Mouse (Mus musculus) 416B (cell line): Measurements from ENCODE around the gene Ier3.

ENCODE experiments used
- DNase-seq: peaks from one replicate; pipeline ENCODE4 v3.0.0; 2011; ENCODE audit warnings: low read depth

Ier3 gene

DNA sequence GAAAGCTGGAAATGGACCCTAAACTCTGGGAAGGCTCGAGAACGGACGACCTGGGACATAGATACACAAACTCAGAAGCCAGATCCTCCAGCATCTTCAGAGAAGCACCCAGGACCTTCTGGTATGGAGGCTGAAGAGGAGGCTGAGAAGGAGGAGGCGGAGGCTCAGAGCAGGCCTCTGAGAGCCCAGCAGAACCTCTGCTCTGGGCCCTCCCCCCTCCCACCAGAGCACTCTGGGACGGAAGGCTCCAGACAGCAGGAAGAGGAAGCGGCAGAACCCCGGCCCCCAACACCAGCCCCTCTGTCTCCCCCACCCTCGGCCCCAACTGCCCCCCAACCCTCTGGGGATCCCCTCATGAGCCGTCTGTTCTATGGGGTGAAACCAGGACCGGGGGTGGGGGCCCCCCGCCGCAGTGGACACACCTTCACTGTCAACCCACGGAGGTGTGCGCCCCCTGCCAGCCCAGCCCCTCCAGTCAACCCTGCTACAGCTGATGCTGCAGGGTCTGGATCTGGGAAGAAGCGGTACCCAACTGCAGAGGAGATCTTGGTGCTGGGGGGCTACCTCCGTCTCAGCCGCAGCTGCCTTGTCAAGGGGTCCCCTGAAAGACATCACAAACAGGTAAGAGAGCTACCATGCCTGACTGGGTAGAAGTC lies 46.8 kb downstream of the Ier3 start:
- peak; percentile 70 for DNase-seq

DNA sequence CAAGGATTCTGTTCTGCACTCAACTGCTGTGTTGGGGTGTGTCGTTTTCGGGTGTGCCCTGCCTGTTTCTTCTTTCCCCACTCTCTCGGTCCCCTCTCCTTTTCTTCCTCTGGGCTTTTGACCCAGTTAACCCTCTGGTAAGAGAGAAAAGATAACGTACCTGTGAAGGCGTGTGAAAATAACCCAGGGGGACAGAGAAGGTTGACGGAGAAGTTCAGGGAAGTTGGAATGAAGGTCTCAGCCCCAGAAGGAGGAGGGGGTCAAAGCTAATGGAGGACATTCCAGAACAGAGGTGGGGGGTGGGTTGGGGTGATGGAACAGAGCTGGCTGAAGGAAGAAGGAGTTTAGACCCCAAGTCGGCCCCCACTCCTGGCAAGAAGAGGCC lies 47.5 kb downstream of the Ier3 start:
- no peak for DNase-seq

DNA sequence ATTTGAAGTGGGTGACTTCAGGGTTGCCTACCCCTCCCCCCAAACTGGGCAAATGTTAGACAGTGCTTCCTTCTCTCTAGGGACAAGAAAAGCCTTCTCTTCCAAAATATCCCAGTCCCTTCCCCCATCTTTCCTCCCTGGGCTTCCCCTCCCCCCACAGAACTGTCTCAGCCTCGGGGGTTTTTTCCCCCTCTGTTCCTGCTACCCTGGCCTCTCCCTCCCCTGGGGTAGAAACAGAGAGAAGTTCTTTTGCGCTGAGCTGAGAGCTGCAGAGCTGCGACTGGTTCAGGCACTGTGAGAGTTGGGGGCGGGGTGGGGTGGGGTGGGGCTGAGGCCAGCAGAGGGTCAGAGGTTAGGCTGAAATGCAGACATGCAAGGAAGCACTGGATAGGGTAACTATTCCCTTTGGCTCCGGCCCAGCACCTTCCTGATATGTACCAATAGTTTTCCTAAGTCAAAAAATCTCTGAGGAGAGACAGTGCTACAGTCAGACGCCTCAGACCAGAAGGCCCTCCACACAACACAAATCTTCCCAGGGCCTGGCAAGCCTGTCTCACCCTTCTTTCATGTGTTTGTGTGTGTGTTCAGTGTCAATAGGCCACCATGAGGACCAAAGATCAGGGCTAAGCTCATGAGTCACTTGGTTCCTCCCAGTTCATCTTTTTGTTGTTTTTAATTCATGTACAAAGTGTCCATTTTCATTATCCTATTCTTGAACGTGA lies 48.0 kb downstream of the Ier3 start:
- DNase-seq: peak; percentile 79

DNA sequence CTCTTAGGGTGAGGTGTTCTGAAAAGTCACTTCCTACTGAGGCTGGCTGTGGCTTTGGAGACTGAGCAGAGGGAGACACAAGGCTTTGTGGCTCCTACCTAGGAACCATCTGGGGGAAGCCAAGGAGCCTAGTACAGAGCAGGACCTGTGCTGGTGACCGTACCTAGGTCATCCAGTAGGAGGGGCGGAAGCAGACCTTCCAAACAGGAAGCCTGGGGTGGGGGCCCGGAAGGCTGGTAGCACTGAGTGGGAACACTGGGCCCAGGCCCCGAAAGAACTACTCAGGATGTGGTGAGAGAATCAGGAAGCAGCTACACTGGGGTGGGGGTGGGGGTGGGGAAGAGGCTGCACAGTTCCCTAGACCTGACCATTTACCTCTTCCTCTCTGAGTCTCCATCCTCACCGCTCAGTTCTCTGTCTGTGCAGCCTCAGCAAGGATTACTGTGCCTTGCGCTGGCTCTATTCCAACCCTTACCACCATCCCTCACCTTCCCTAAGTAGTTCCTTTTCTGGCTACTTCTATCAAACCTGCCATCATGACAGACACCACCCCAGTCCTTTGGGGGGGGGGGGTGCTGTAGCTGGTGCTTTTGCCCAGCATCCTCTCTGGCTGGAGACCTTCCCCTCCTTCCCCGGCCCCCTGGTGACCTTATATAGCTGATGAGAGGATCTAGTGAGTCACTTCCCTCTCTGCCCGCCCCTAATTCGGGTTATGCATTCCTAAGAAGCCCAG lies 48.8 kb downstream of the Ier3 start:
- peak; percentile 100 for DNase-seq

DNA sequence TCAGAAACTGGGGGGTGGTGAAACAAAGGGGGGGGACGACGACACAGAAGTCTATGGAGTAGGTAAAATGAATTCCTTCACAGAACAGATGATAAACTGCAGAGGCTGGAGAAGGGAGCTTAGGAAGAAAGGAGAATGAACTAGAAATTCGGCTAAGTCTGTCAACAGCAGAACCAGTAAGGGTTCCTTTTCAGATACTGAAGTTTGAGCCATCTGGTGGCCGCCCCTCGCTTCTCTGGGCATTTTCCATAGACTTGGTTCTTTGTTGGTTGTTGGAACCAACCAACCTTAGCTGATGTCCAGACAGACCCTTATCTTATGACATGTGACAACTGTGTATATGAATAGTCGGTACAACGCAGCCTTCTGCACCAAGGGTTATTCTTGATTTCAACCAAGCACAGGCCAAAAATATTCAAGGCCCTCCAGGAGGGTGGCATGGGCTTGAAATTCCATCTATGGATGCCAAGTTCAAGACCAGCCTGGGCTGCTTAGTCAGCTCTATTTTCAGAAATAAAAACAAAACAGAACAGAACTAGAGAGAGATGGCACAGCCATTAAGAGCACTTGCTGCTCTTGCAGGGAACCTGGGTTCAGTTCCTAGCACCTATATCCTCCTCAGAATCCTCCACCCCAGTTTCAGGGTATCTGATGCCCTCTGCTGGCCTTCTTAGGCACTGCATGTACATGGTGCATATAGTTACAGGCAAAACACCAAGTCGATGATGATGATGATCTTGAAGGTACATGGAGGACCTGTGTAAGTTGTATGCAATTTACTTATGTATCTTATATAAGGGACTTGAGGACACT lies 49.6 kb downstream of the Ier3 start:
- DNase-seq: peak; percentile 75
